In the genomic region with DNA sequence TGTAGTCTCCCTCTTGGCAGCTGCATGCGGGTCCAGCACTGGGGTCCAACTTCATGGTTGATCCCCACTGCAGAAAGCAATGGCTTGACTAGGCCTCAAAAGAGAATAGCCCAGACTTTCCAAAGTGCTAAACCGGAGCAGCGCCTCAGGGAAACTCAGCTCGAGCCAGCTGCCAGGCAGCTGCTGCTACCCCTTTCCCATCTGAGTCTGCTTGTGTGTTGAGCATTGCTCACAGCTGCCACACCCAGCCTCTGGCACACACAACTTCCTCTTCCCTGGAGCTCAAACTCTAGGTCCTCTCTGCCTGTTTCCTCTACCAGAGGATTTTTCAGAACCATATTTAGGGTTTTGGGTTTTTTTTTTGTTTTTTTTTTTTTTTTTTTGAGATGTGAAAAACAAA, we compare ENCODE assay signal across 8 mouse cellular contexts.
A peak's percentile ranks its signal among the peaks of the same experiment; 100 is the strongest.
DNase-seq lines count a peak whose midpoint lies in the region; ATAC-seq and TF ChIP-seq lines count a peak whose summit lies in the region.

No protein-coding gene starts in this region.

- peaks cover 8% of the 10 kb centered on the region for H3K4me1 ChIP-seq in thymus, adult 2 months (replicated peaks; ENCODE audit: control insufficient read depth, insufficient read depth, low read length)
- H3K4me1 ChIP-seq in liver, embryonic 12.5 days: no peaks in the 10 kb centered on the region

- 0 out of 2 replicates have a peak overlapping the region, but pooled peaks have one; percentile 17 for H3K4me3 ChIP-seq in gastrocnemius, adult 2 months
- no peak overlapping the region for H3K4me3 ChIP-seq in thymus, adult 2 months (ENCODE audit: control insufficient read depth, insufficient read depth, low read length)
- H3K4me3 ChIP-seq in liver, embryonic 12.5 days: no peak overlapping the region

- TF ChIP-seq CTCF in gastrocnemius, adult 2 months (IDR thresholded peaks at IDR 0.05): no peak
- TF ChIP-seq CTCF in thymus, adult 2 months (IDR thresholded peaks at IDR 0.05; ENCODE audit: borderline replicate concordance, control insufficient read depth, extremely low read depth, insufficient read depth, low read length, poor library complexity): no peak

- no peaks in the 10 kb centered on the region for H3K36me3 ChIP-seq in thymus, adult 2 months (ENCODE audit: control insufficient read depth, insufficient read depth, low read length)
- H3K36me3 ChIP-seq in liver, embryonic 12.5 days: no peaks in the 10 kb centered on the region

- H3K9ac ChIP-seq in liver, embryonic 12.5 days: no peak overlapping the region

- H3K9me3 ChIP-seq in liver, embryonic 12.5 days (replicated peaks): no peaks in the 10 kb centered on the region

- H3K27ac ChIP-seq in gastrocnemius, adult 2 months: peak overlapping the region; percentile 79
- H3K27ac ChIP-seq in thymus, adult 2 months (ENCODE audit: control insufficient read depth, insufficient read depth, low read length): no peak overlapping the region
- H3K27ac ChIP-seq in liver, embryonic 12.5 days: no peak overlapping the region

- 35% methylated on average over 4 of the region's 4 CpGs for WGBS in thymus, adult 2 months
- WGBS in liver, embryonic 12.5 days (ENCODE audit: insufficient replicate concordance): 50% methylated on average over 4 of the region's 4 CpGs

- intact Hi-C loops in gastrocnemius, adult 2 months (cut with DNase I): no loop called here

- TF ChIP-seq POLR2A in thymus, adult 2 months (IDR thresholded peaks at IDR 0.05; ENCODE audit: control insufficient read depth, extremely low read depth, insufficient read depth, low read length, poor library complexity): no peak

- peak; percentile 36 for DNase-seq in kidney, postnatal 14 days
- no peak for DNase-seq in kidney, postnatal 4 days
- peak; percentile 64 for DNase-seq in MEL-GATA-1-ER (ENCODE audit: extremely low read depth, low read depth)
- peak; percentile 75 for DNase-seq in gastrocnemius, adult 2 months
- peak; percentile 62 for DNase-seq in lung, postnatal 10 days
- no peak for DNase-seq in cerebellum, adult 18-20 months
- DNase-seq in thymus, adult 2 months: no peak

- ATAC-seq in liver, embryonic 12.5 days: no peak

- H3K27me3 ChIP-seq in thymus, adult 2 months (ENCODE audit: control insufficient read depth, insufficient read depth, low read length): no peaks in the 10 kb centered on the region
- no peaks in the 10 kb centered on the region for H3K27me3 ChIP-seq in liver, embryonic 12.5 days (replicated peaks)

- no peak overlapping the region for H3K4me2 ChIP-seq in liver, embryonic 12.5 days

Comparison
In these comparisons a context has a peak if more than half of its experiments do, and no peak if none do; other contexts are left out.
1. DNase-seq: peak in kidney, postnatal 14 days (single experiment), MEL-GATA-1-ER (single experiment), gastrocnemius, adult 2 months (single experiment) and lung, postnatal 10 days (single experiment); none in kidney, postnatal 4 days (0 of 2), cerebellum, adult 18-20 months (0 of 2) and thymus, adult 2 months (single experiment).